ENCODE assay signal across 23 mouse cellular contexts in genomic region chr17:15981558-15981957, GRCm38 (mm10).
DNase-seq lines count a peak whose midpoint lies in the region; ATAC-seq lines count a peak whose summit lies in the region.
"Had no signal": no experiment of that assay in that cellular context is flagged by ENCODE, and none has a peak within 500 bp of the region (broad histone marks: within the 10 kb centered on the region; RNA-seq: fewer than 3 reads in every experiment).

No protein-coding gene starts in this region.

- H3K4me2 ChIP-seq in embryonic facial prominence, embryonic 14.5 days (ENCODE audit: low read depth, low read length): no peak overlapping the region
- no peak overlapping the region for H3K4me2 ChIP-seq in hindbrain, embryonic 11.5 days (replicated peaks; ENCODE audit: low read depth, low read length)
- no peak overlapping the region for H3K4me2 ChIP-seq in hindbrain, embryonic 16.5 days (ENCODE audit: low read length)
- H3K4me2 ChIP-seq in neural tube, embryonic 13.5 days: no peak overlapping the region
- H3K4me2 ChIP-seq: embryonic facial prominence, embryonic 12.5 days; heart, embryonic 11.5 days; heart, embryonic 15.5 days had no signal

- H3K27ac ChIP-seq in embryonic facial prominence, embryonic 14.5 days (replicated peaks; ENCODE audit: low read depth, low read length): no peak overlapping the region
- H3K27ac ChIP-seq in embryonic facial prominence, embryonic 10.5 days (replicated peaks): no peak overlapping the region
- H3K27ac ChIP-seq in hindbrain, embryonic 11.5 days (ENCODE audit: low read depth, low read length): no peak overlapping the region; the same call in 1 of the 2 replicates
- no peak overlapping the region for H3K27ac ChIP-seq in hindbrain, embryonic 16.5 days (ENCODE audit: low read depth, low read length)
- 0 out of 2 replicates have a peak overlapping the region, but pooled peaks have one; percentile 5 for H3K27ac ChIP-seq in neural tube, embryonic 13.5 days (replicated peaks)
- H3K27ac ChIP-seq in limb, embryonic 10.5 days: no peak overlapping the region
- H3K27ac ChIP-seq: embryonic facial prominence, embryonic 12.5 days; heart, adult 2 months; heart, embryonic 15.5 days had no signal

- no peaks in the 10 kb centered on the region for H3K9me3 ChIP-seq in embryonic facial prominence, embryonic 14.5 days (ENCODE audit: control insufficient read depth, low read length)
- H3K9me3 ChIP-seq in embryonic facial prominence, embryonic 10.5 days: no peaks in the 10 kb centered on the region
- H3K9me3 ChIP-seq in hindbrain, embryonic 11.5 days (ENCODE audit: control insufficient read depth, low read length): no peaks in the 10 kb centered on the region
- H3K9me3 ChIP-seq in hindbrain, embryonic 16.5 days (ENCODE audit: control insufficient read depth, low read length): no peaks in the 10 kb centered on the region
- no peaks in the 10 kb centered on the region for H3K9me3 ChIP-seq in neural tube, embryonic 13.5 days
- H3K9me3 ChIP-seq in limb, embryonic 10.5 days (replicated peaks): no peaks in the 10 kb centered on the region
- H3K9me3 ChIP-seq: embryonic facial prominence, embryonic 12.5 days; G1E; heart, embryonic 15.5 days had no signal

- no peaks in the 10 kb centered on the region for H3K36me3 ChIP-seq in embryonic facial prominence, embryonic 14.5 days (ENCODE audit: control insufficient read depth, insufficient read depth, low read length)
- H3K36me3 ChIP-seq in embryonic facial prominence, embryonic 10.5 days (replicated peaks): no peaks in the 10 kb centered on the region
- no peaks in the 10 kb centered on the region for H3K36me3 ChIP-seq in hindbrain, embryonic 11.5 days (ENCODE audit: control insufficient read depth, insufficient read depth, low read length)
- H3K36me3 ChIP-seq in hindbrain, embryonic 16.5 days (ENCODE audit: control insufficient read depth, insufficient read depth, low read length): no peaks in the 10 kb centered on the region
- no peaks in the 10 kb centered on the region for H3K36me3 ChIP-seq in neural tube, embryonic 13.5 days
- H3K36me3 ChIP-seq in limb, embryonic 10.5 days: no peaks in the 10 kb centered on the region
- H3K36me3 ChIP-seq: embryonic facial prominence, embryonic 12.5 days; G1E; heart, embryonic 15.5 days had no signal

- WGBS in embryonic facial prominence, embryonic 14.5 days: 37% methylated on average over 2 of the region's 2 CpGs
- 65% methylated on average over 2 of the region's 2 CpGs for WGBS in embryonic facial prominence, embryonic 10.5 days
- 63% methylated on average over 2 of the region's 2 CpGs for WGBS in hindbrain, embryonic 11.5 days
- 19% methylated on average over 2 of the region's 2 CpGs for WGBS in hindbrain, embryonic 16.5 days
- 30% methylated on average over 2 of the region's 2 CpGs for WGBS in neural tube, embryonic 13.5 days
- WGBS in limb, embryonic 10.5 days: 88% methylated on average over 2 of the region's 2 CpGs

- DNase-seq in embryonic facial prominence, embryonic 14.5 days (ENCODE audit: low spot score): peak; percentile 48
- no peak for DNase-seq in embryonic facial prominence, embryonic 10.5 days (ENCODE audit: low spot score)
- no peak for DNase-seq in hindbrain, embryonic 11.5 days (ENCODE audit: low spot score)
- no peak for DNase-seq in neural tube, embryonic 10.5 days (ENCODE audit: extremely low spot score, low spot score)
- no peak for DNase-seq in limb, embryonic 10.5 days (ENCODE audit: low spot score)
- DNase-seq: adrenal gland, adult 8-10 months; adrenal gland, postnatal 36 days; B cell, adult 2 months; cerebellum, adult 11 months; cerebellum, adult 8-10 months; cerebellum, postnatal 14 days; embryo, embryonic 11 days; forebrain, postnatal 0 days; gastrocnemius, postnatal 14 days; heart, adult 2 months; heart, postnatal 14 days had no signal

- H3K4me3 ChIP-seq in embryonic facial prominence, embryonic 14.5 days (ENCODE audit: low read depth, low read length): no peak overlapping the region
- H3K4me3 ChIP-seq in embryonic facial prominence, embryonic 10.5 days: no peak overlapping the region
- H3K4me3 ChIP-seq in hindbrain, embryonic 11.5 days (ENCODE audit: low read depth, low read length): no peak overlapping the region
- H3K4me3 ChIP-seq in hindbrain, embryonic 16.5 days (ENCODE audit: low read length): no peak overlapping the region
- no peak overlapping the region for H3K4me3 ChIP-seq in neural tube, embryonic 13.5 days
- H3K4me3 ChIP-seq in limb, embryonic 10.5 days: no peak overlapping the region
- H3K4me3 ChIP-seq: embryonic facial prominence, embryonic 12.5 days; heart, adult 2 months; heart, embryonic 15.5 days had no signal

- no peaks in the 10 kb centered on the region for H3K27me3 ChIP-seq in embryonic facial prominence, embryonic 14.5 days (replicated peaks; ENCODE audit: control insufficient read depth, insufficient read depth, low read length)
- no peaks in the 10 kb centered on the region for H3K27me3 ChIP-seq in embryonic facial prominence, embryonic 10.5 days (replicated peaks; ENCODE audit: low read depth, poor library complexity, severe bottlenecking)
- H3K27me3 ChIP-seq in hindbrain, embryonic 11.5 days (ENCODE audit: control insufficient read depth, insufficient read depth, low read length): no peaks in the 10 kb centered on the region
- H3K27me3 ChIP-seq in hindbrain, embryonic 16.5 days (replicated peaks; ENCODE audit: control insufficient read depth, insufficient read depth, low read length): no peaks in the 10 kb centered on the region
- no peaks in the 10 kb centered on the region for H3K27me3 ChIP-seq in neural tube, embryonic 13.5 days
- no peaks in the 10 kb centered on the region for H3K27me3 ChIP-seq in limb, embryonic 10.5 days (ENCODE audit: low read depth, poor library complexity, severe bottlenecking)
- H3K27me3 ChIP-seq: embryonic facial prominence, embryonic 12.5 days; heart, embryonic 15.5 days had no signal

- no peaks in the 10 kb centered on the region for H3K4me1 ChIP-seq in embryonic facial prominence, embryonic 14.5 days (ENCODE audit: control insufficient read depth, insufficient read depth, low read length)
- H3K4me1 ChIP-seq in embryonic facial prominence, embryonic 10.5 days: no peaks in the 10 kb centered on the region
- H3K4me1 ChIP-seq in hindbrain, embryonic 11.5 days (replicated peaks; ENCODE audit: control insufficient read depth, insufficient read depth, low read length): no peaks in the 10 kb centered on the region
- peaks cover 4% of the 10 kb centered on the region; the same call in 1 of the 2 replicates for H3K4me1 ChIP-seq in hindbrain, embryonic 16.5 days (ENCODE audit: control insufficient read depth, insufficient read depth, low read depth, low read length)
- peaks cover 10% of the 10 kb centered on the region for H3K4me1 ChIP-seq in neural tube, embryonic 13.5 days (replicated peaks)
- no peaks in the 10 kb centered on the region for H3K4me1 ChIP-seq in limb, embryonic 10.5 days
- H3K4me1 ChIP-seq: embryonic facial prominence, embryonic 12.5 days; heart, embryonic 15.5 days had no signal

- no peak overlapping the region for H3K9ac ChIP-seq in embryonic facial prominence, embryonic 14.5 days (ENCODE audit: low read depth, low read length)
- H3K9ac ChIP-seq in hindbrain, embryonic 11.5 days (ENCODE audit: low read depth, low read length): no peak overlapping the region
- H3K9ac ChIP-seq in hindbrain, embryonic 16.5 days (ENCODE audit: low read depth, low read length): no peak overlapping the region
- no peak overlapping the region for H3K9ac ChIP-seq in neural tube, embryonic 13.5 days
- H3K9ac ChIP-seq: embryonic facial prominence, embryonic 12.5 days; forebrain, postnatal 0 days; heart, embryonic 15.5 days had no signal

- ATAC-seq in embryonic facial prominence, embryonic 14.5 days (ENCODE audit: low read depth): peak; percentile 21; the same call in 1 of the 2 replicates
- ATAC-seq in hindbrain, embryonic 11.5 days (ENCODE audit: low FRiP score): peak; percentile 52
- no peak; the same call in 1 of the 2 replicates for ATAC-seq in hindbrain, embryonic 16.5 days
- ATAC-seq in neural tube, embryonic 13.5 days (ENCODE audit: low read depth): no peak
- ATAC-seq: CD4-positive, CD25-positive, alpha-beta regulatory T cell, adult 4 months; forebrain, postnatal 0 days had no signal

Comparison
In these comparisons a context has a peak if more than half of its experiments do, and no peak if none do; other contexts are left out.
1. ATAC-seq: peak in embryonic facial prominence, embryonic 14.5 days (single experiment) and hindbrain, embryonic 11.5 days (single experiment); none in hindbrain, embryonic 16.5 days (single experiment) and neural tube, embryonic 13.5 days (single experiment).